Mouse (Mus musculus): Measurements from ENCODE around the gene Med13l.

DNA sequence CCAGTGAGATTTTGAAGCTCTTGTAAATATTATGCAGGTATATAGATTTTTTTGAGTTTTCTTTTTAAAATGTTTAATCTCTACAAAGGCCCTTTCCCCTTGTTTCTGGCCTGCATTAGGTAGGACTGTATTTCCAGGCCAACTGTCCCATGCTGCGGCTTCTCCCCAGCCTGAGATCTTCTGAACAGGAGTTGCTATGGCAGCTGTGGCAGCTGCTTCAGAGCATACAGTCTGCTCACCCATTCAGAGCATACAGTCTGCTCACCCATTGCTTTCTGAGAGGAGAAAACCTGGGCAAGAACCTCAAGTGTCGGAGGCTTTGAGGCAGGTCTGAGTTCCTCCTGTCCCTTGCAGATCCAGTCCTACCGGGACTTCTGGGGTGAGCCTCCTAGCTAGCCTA, 16.3 kb downstream of the Med13l start:
- no peak for TF ChIP-seq POLR2A (IDR thresholded peaks at IDR 0.05; ENCODE audit: low read depth, low read length)
- no peak for TF ChIP-seq CTCF (conservative IDR thresholded peaks at IDR 0.05 in 1 of 2, IDR thresholded peaks at IDR 0.05 in 1 of 2; ENCODE audit: low read depth in 2 of 2, low read length in 2 of 2)
- no peak for TF ChIP-seq POLR2AphosphoS2 (IDR thresholded peaks at IDR 0.05; ENCODE audit: low read depth, low read length)
- no peak for TF ChIP-seq TCF12 (IDR thresholded peaks at IDR 0.05; ENCODE audit: low read depth, low read length)
- no peak for TF ChIP-seq MEF2A (IDR thresholded peaks at IDR 0.05; ENCODE audit: borderline replicate concordance, low read depth, low read length)
- TF ChIP-seq MAFK (IDR thresholded peaks at IDR 0.05; ENCODE audit: insufficient replicate concordance, low read length), result no peak
- no peak for TF ChIP-seq ZMIZ1 (IDR thresholded peaks at IDR 0.05; ENCODE audit: low read depth, low read length)
- TF ChIP-seq CHD2 (IDR thresholded peaks at IDR 0.05; ENCODE audit: low read length), result no peak
- no peak for TF ChIP-seq ZC3H11A (IDR thresholded peaks at IDR 0.05; ENCODE audit: low read depth, low read length)
